Mouse (Mus musculus) c-Kit-positive CD71-positive TER-119-negative erythroid progenitor cells, embryonic 14.5 days (primary cell): ENCODE results near the gene Kcnj16.

Experiments
- DNase-seq: peaks from one replicate; pipeline ENCODE4 v3.0.0-alpha.2; 2013; ENCODE audit warnings: low read depth

Gene Kcnj16

DNA sequence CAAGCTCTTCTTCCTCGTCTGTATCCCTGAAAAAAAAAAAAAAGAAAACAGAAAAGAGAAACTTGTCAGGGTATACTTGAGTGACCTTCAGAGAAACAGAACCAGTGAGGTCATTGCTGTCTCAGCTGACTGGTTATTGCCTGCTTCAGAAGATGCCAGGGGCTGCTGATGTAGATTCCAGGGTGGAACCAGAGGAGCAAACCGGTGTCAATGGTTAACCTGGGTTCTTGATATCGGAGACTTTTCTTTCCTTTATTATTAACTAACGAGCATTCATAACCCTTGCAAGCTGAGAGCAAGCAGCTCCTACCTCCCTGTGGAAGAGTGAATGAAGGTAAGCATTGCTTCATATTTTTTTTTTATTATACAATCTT is at the start of gene Kcnj16:
Gene Kcnj16, plus strand, starts transcription at position 272 of the 374 bp plus-strand sequence.
- no peak for DNase-seq

DNA sequence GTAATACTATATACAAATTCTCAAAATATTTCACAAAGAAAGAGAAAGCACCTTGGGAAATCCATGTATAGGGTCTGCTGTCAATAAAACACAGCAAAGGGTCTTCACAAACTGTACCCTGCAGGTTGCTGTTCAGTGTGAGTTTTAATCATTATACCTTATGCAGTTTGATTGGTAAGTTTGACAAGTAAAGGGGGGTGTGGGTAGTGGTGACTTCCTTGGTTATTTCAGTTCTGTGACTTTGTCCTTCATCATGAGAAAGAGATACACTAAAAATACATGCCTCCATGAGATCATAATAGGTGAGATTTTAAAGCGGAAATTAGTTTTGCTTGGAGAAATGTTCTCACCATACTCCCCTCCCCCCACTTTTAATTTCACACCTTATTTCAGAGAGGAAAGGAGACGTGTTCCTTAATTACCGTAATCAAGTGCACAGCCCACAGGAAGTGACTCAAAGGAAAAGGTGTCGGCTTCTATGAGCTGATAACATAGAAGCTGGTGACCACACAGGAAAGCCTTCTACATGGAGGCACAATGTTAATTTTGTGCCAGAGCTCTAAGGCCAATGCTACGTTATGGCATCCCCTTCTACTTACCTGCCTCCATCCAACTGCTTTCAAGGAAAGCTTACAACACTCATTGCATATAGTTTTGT is 48.9 kb upstream of the Kcnj16 start:
- DNase-seq: no peak

DNA sequence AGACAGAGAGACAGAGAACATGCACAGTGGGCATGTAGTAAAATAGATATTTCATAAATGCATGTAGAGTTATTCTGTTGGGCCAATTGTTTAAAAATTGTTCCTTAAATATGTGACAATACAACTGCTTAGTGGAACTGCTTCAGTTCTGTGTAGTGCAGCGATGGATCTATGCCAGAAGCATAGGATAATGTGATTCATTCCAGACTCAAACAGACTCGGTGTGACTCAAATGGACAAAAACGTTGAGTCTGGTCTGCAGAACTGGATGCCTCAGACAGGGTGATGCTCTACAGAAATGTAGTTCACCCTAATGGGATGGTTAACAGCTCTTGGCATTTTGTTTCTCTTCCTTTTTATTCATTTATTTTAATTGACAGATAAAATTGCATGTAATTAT is 32.1 kb upstream of the Kcnj16 start:
- DNase-seq: no peak

- DNase-seq: no peak
Observed at GRCm38 (mm10) chr11:110942280-110942679, 25.6 kb upstream of the Kcnj16 start.

DNA sequence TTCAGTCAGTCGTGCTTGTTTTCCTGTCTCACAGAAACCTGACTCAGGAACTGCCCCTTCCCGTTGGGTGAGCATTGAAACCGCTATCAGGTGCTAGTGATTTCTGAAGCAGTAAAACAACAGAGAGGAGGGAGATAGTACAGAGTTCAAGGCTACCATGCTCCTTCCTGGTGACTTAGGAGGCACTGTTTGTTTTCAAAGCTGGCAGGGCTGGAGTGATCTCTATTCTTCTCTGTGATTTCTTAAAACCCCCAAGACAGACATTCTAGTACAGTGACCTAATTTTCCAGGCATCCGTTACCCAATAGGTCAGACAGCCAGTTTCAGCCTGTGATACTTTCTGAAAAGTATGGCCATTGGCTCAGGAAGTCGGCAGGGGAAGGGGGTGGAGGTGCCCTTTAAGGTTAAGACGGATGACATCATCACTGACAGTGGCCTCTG is 25.1 kb upstream of the Kcnj16 start:
- DNase-seq: no peak

- no peak for DNase-seq
Observed at GRCm38 (mm10) chr11:110956665-110957064, 11.2 kb upstream of the Kcnj16 start.

DNA sequence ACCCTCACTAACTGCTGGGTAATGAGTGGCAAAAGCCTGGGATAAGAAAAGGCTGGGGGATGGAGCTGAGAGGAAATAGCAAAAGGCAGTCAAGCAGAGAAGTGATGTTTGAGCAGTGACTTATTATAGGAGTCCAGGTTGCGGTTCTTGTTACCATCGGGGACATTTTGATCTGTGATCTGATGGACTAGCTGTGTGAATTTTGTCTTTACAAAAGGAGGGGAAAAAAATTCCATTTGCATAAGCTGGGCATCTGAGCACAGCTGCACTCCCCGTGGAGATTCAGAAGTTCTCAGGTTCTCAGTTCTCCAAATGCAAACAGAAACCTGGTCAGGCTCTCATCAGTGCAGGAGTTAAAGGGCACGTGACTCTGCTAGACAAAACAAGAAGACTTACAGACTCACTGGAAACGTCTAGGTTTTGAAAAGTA is 6.2 kb upstream of the Kcnj16 start:
- DNase-seq: no peak

GRCm38 (mm10) chr11:110967019-110967761 is 643 bp upstream of the Kcnj16 start:
- no peak for DNase-seq

DNA sequence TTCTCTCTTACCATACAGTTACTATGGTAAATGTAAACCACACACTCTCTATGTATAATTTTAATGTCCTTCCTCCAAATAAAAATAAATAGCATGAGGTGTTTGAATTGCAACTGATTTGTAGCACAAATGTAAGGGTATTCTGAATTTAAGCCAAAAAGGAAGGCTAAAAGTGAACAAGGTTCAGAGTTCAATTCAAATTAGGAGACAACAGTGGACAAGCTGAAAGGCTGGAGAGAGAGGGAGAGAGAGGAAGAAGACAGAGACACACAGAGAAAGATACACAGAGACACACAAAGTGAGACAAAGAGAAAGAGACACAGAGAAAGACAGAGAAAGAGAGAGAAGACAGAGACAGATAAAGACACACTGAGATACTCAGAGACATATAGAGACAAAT is 1.1 kb downstream of the Kcnj16 start:
- no peak for DNase-seq

GRCm38 (mm10) chr11:110985508-110985907 is 17.7 kb downstream of the Kcnj16 start:
- DNase-seq: no peak

GRCm38 (mm10) chr11:110985949-110986348 is 18.1 kb downstream of the Kcnj16 start:
- no peak for DNase-seq

- no peak for DNase-seq
Observed at GRCm38 (mm10) chr11:110993616-110994015, 25.8 kb downstream of the Kcnj16 start.

DNA sequence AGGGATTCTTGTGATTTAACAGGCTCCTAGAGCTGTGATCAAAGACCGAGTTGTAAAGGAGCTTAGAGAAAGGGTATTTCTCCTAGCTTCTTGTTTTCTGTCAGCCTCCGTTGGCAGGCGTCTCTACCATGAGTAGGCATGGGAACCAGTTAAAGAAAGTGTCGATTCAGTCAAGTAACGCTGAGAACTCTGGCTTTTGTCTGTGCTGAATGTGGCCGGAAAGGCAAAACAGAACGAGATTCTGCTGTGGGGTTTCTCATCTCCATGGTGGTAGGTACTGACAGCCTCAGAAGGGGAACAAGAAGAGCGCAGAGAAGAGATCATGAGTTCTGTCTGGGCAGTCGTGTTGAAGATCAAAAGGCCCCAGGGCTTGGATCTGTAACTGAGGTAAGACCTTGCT is 29.4 kb downstream of the Kcnj16 start:
- no peak for DNase-seq

DNA sequence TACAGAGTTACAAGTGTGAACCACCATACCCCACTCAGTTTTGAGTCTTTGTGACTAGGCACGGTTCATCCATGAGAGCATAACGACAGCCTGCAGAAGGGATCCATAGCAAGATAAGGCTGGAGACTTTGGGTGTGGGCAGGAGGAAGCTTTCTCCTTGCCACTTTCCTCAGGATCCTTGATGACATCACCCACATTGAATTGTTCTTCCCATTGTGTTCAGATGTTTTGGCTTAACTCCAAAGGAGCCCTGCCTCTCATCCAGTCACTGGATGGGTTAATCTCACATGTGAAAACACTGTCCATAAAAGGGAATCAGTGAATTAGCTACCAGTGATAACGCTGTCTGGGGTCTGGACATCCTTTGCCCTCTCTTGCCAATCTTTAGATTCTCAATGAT is 37.3 kb downstream of the Kcnj16 start:
- DNase-seq: no peak

GRCm38 (mm10) chr11:111009471-111009870 is 41.6 kb downstream of the Kcnj16 start:
- no peak for DNase-seq

DNA sequence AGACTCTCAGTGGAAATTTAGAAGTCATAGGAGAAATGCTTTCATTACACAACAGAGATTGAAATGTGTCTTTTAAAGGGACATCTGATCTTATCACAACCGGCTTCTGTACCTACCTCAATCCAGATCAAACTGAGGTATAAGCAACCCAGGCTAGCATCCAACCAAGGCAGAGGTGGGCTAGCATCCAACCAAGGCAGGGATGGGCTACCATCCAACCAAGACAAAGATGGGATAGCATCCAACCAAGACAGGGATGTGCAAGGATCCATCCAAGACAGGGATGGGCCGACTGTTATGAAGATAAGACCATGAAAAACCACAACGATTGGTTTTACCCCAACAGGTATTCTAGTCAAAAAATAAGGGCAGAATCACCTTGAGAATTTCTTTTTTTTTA is 48.4 kb downstream of the Kcnj16 start:
- no peak for DNase-seq

- no peak for DNase-seq
Observed at GRCm38 (mm10) chr11:111020211-111020610, 52.4 kb downstream of the Kcnj16 start.

GRCm38 (mm10) chr11:111022681-111023281 is 54.9 kb downstream of the Kcnj16 start:
- no peak for DNase-seq

GRCm38 (mm10) chr11:111042175-111042574 is 74.3 kb downstream of the Kcnj16 start:
- DNase-seq: peak; percentile 16

- no peak for DNase-seq
Observed at GRCm38 (mm10) chr11:111043298-111043697, 75.5 kb downstream of the Kcnj16 start.

- DNase-seq: no peak
Observed at GRCm38 (mm10) chr11:111054252-111054651, 86.4 kb downstream of the Kcnj16 start.

GRCm38 (mm10) chr11:111054854-111055822 is 87.3 kb downstream of the Kcnj16 start:
- DNase-seq: no peak
